Mouse (Mus musculus): Measurements from ENCODE around the gene Zfp366. TPM values are rescaled to one million over a fixed set of nuclear protein-coding genes. Genes with fewer than 3 reads are reported as not detected.
A peak's percentile ranks its signal among the peaks of the same experiment; 100 is the strongest.

Gene Zfp366
- polyA plus RNA-seq, 1 experiment = not detected

DNA sequence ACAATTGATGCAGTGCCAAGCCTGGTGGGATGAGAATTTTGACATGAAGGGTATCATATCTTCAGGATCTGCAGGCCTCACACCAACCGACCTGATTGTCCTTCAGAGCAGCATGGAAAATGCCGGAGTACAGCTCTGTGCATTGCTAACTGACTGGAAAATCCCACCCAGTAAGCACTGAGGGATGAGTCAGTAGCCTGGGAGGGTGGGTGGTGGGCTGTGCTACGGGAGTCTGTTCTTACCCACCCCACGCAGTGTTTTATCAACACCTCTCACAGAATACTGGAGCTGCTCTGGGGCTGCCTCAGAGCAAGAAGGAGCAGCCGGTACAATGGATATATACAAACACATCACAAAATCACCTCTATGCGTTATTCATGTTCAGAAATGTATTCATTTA, 79.9 kb downstream of the Zfp366 start:
- 46% methylated on average over 6 of the region's 6 CpGs for WGBS
- H3K27ac ChIP-seq (ENCODE audit: insufficient read depth, low read depth, low read length) = peak overlapping the region; percentile 70
- no peak for TF ChIP-seq CTCF (IDR thresholded peaks at IDR 0.05; ENCODE audit: insufficient read depth, low read depth, low read length)
- no peak for TF ChIP-seq POLR2A (IDR thresholded peaks at IDR 0.05; ENCODE audit: insufficient read depth, low read depth, low read length)

DNA sequence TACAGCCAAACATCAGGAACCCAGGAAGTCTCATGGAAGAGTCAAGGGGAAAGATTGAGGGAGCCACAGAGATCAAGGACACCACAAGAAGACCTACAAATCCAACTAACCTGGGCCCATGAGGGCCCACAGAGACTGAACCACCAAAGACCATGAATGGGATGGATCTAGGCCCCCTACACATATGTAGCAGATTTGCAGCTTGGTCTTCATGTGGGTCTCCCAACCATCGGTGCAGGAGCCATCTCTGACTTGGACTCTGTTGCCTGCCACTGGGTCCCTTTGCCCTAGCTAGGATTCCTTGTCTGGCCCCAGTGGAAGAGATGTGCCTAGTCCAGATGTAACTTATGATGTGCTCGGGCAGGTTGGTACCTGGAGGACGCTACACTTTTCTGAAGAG, 87.4 kb downstream of the Zfp366 start:
- WGBS = 99% methylated on average over 3 of the region's 3 CpGs

More for the DNA sequence above, 79.9 kb downstream of the Zfp366 start:
- Histone ChIP-seq H3K4me3 (ENCODE audit: insufficient read depth, low read depth, low read length) (no peak overlapping the region), H3K4me1 (ENCODE audit: control insufficient read depth, insufficient read depth, low read length) (peaks cover 3% of the 10 kb centered on the region)

DNA sequence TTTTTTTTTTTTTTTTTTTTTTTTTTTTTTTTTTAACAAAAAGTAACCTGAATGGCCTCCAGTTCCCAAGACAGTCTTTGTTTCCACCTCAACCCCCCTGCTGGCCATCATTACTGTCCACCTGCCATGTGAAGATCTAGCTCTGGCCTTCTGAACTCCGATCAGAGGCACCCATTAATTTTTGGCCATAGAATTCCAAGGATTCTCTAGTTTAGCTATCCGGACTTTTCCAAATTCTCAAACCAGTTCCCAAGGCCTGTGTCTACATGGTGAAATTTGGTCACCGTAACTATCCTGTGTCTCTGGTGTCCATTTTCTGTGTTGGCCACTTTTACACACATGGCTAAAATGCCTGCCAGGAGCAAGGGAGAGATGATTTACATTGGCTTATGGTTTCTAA, 92.9 kb downstream of the Zfp366 start:
- WGBS = 98% methylated on average over 3 of the region's 3 CpGs
- no peak overlapping the region for H3K4me3 ChIP-seq (ENCODE audit: insufficient read depth, low read depth, low read length)
- TF ChIP-seq POLR2A (IDR thresholded peaks at IDR 0.05; ENCODE audit: insufficient read depth, low read depth, low read length) (no peak), CTCF (IDR thresholded peaks at IDR 0.05; ENCODE audit: insufficient read depth, low read depth, low read length) (no peak)
- H3K4me1 ChIP-seq (ENCODE audit: control insufficient read depth, insufficient read depth, low read length) = 0 out of 2 replicates have a peak, but pooled peaks cover 2% of the 10 kb centered on the region
- no peak overlapping the region for H3K27ac ChIP-seq (ENCODE audit: insufficient read depth, low read depth, low read length)

More for the DNA sequence above, 87.4 kb downstream of the Zfp366 start:
- Histone ChIP-seq H3K4me3 (ENCODE audit: insufficient read depth, low read depth, low read length) (no peak overlapping the region), H3K27ac (ENCODE audit: insufficient read depth, low read depth, low read length) (no peak overlapping the region), H3K4me1 (ENCODE audit: control insufficient read depth, insufficient read depth, low read length) (no peaks in the 10 kb centered on the region)
- no peak for TF ChIP-seq POLR2A (IDR thresholded peaks at IDR 0.05; ENCODE audit: insufficient read depth, low read depth, low read length)
- no peak for TF ChIP-seq CTCF (IDR thresholded peaks at IDR 0.05; ENCODE audit: insufficient read depth, low read depth, low read length)

DNA sequence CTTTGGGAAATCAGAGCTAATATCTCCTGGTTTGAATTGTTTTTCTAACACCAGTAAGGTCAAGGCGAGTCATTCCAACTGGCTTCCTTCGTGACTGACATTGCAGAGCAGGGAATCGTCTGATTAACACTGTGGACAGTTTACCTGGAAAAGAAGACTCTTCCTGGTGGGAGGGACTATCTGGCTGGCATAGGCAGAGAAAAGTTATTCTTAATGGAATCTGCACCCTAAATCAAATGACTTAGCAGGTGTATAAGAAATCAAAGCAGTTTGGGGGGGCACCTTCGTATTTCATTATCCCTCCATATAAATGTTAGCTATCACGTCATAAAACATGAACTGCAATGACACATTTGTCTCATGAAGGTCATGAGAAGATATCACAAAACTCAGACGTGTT, 93.9 kb downstream of the Zfp366 start:
- Histone ChIP-seq H3K27ac (ENCODE audit: insufficient read depth, low read depth, low read length) (no peak overlapping the region), H3K4me3 (ENCODE audit: insufficient read depth, low read depth, low read length) (no peak overlapping the region), H3K4me1 (ENCODE audit: control insufficient read depth, insufficient read depth, low read length) (peaks cover 5% of the 10 kb centered on the region)
- TF ChIP-seq POLR2A (IDR thresholded peaks at IDR 0.05; ENCODE audit: insufficient read depth, low read depth, low read length) (no peak), CTCF (IDR thresholded peaks at IDR 0.05; ENCODE audit: insufficient read depth, low read depth, low read length) (no peak)
- WGBS = 95% methylated on average over 6 of the region's 6 CpGs

DNA sequence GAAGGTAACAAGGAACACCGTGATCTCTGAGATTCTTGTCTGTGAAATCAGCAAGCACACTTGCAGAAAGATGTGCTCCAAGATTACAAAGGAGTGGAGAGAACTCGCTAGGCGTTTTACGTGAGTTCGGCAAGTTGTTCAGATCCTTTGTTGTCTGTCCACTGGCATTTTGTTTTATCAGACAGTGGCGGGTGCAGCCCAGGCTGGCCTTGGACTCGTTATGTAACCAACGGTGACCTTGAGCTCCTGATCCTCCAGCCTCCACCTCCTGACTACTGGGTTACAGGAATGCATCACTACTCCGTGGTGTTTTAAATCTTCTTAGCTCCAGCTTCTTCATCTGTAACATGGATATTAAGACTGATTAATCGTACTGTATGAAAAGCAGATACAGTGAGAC, 94.7 kb downstream of the Zfp366 start:
- WGBS = 75% methylated on average over 10 of the region's 10 CpGs

DNA sequence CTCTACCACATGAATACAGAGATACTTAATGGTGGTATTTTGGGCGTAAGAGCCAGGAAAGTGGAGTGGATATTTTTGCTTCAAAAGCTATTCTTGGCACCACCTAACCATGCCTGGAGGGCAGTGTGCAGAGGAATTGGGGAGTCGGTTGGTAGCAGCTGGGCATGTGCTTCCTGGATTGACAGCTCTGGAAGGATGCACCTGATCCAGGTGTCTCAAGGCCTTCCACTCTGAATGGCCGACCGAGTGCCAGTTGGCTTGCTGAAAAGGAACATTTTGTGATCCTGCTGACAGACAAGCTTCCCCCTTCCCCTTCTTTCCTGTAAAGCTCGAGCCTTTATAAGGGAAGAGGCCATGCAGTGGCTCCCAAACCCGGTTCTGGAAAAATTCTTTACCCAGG, 98.3 kb downstream of the Zfp366 start:
- Histone ChIP-seq H3K4me1 (ENCODE audit: control insufficient read depth, insufficient read depth, low read length) (peaks cover 21% of the 10 kb centered on the region), H3K27ac (ENCODE audit: insufficient read depth, low read depth, low read length) (no peak overlapping the region), H3K4me3 (ENCODE audit: insufficient read depth, low read depth, low read length) (no peak overlapping the region)
- TF ChIP-seq CTCF (IDR thresholded peaks at IDR 0.05; ENCODE audit: insufficient read depth, low read depth, low read length) (no peak), POLR2A (IDR thresholded peaks at IDR 0.05; ENCODE audit: insufficient read depth, low read depth, low read length) (no peak)
- WGBS = 60% methylated on average over 6 of the region's 6 CpGs

More for the DNA sequence above, 94.7 kb downstream of the Zfp366 start:
- H3K4me3 ChIP-seq (ENCODE audit: insufficient read depth, low read depth, low read length) = no peak overlapping the region
- H3K4me1 ChIP-seq (ENCODE audit: control insufficient read depth, insufficient read depth, low read length) = peaks cover 10% of the 10 kb centered on the region
- H3K27ac ChIP-seq (ENCODE audit: insufficient read depth, low read depth, low read length) = no peak overlapping the region
- TF ChIP-seq CTCF (IDR thresholded peaks at IDR 0.05; ENCODE audit: insufficient read depth, low read depth, low read length) = no peak
- no peak for TF ChIP-seq POLR2A (IDR thresholded peaks at IDR 0.05; ENCODE audit: insufficient read depth, low read depth, low read length)

DNA sequence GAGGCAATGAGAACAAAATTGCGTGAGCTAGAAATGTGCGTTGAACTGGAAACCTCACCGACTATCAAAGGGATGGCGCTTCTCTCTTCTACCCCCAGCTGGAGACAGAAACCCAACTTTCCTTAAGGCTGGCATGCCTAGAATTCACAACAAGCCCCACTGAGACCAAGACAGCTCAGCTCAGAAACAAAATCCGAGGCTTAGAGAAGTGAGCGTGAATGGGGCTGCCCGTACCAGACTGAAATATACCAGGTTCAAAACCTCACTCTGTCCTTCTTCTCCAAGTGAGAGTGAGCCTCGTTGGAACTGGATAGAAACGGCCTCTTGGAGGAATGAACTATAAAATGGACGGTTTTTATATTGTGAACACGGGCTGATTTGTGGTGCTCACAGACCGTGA, 99.3 kb downstream of the Zfp366 start:
- no peak for TF ChIP-seq POLR2A (IDR thresholded peaks at IDR 0.05; ENCODE audit: insufficient read depth, low read depth, low read length)
- no peak for TF ChIP-seq CTCF (IDR thresholded peaks at IDR 0.05; ENCODE audit: insufficient read depth, low read depth, low read length)
- no peak overlapping the region for H3K4me3 ChIP-seq (ENCODE audit: insufficient read depth, low read depth, low read length)
- peaks cover 21% of the 10 kb centered on the region for H3K4me1 ChIP-seq (ENCODE audit: control insufficient read depth, insufficient read depth, low read length)
- peak overlapping the region; percentile 58 for H3K27ac ChIP-seq (ENCODE audit: insufficient read depth, low read depth, low read length)
- 55% methylated on average over 12 of the region's 12 CpGs for WGBS

DNA sequence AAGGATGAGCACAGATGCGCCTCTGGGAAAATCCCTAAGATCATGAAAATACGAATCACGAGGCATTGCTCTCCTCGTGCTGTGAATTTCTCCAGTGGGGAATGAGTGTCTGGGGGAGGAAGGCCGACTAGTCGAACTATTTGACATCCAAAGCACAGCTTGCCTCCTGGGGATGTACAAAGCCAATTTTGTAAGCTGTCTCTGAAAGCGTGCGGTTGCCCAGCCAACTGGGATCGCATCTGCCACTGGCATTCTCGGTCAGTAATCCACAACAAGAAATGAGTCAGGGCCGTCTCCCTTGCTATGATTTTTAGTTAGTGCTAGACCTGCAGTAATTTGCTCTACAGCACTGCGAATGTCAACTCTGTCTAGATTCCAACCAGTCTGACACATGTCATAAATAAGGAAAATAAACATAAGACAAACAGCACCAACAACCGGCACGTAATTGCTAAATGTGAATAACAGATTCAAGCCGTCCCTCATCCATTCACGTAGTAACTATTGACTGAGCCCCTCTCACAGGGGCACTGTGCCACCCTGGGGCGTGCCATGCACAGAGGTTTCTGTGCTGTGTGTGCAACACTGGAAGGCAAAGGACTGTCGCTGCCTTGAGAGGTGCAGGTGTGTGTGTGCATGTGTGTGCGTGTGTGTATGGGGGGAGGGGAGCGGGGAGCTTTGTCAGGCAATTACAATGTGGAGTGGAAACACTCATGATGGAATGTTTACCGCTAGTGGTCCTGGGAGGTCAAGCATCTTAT, 100.0 kb downstream of the Zfp366 start:
- Histone ChIP-seq H3K4me3 (ENCODE audit: insufficient read depth, low read depth, low read length) (no peak overlapping the region), H3K4me1 (ENCODE audit: control insufficient read depth, insufficient read depth, low read length) (peaks cover 18% of the 10 kb centered on the region), H3K27ac (ENCODE audit: insufficient read depth, low read depth, low read length) (peak overlapping the region; percentile 58)
- WGBS = 37% methylated on average over 21 of the region's 21 CpGs
- TF ChIP-seq POLR2A (IDR thresholded peaks at IDR 0.05; ENCODE audit: insufficient read depth, low read depth, low read length) (no peak), CTCF (IDR thresholded peaks at IDR 0.05; ENCODE audit: insufficient read depth, low read depth, low read length) (no peak)

DNA sequence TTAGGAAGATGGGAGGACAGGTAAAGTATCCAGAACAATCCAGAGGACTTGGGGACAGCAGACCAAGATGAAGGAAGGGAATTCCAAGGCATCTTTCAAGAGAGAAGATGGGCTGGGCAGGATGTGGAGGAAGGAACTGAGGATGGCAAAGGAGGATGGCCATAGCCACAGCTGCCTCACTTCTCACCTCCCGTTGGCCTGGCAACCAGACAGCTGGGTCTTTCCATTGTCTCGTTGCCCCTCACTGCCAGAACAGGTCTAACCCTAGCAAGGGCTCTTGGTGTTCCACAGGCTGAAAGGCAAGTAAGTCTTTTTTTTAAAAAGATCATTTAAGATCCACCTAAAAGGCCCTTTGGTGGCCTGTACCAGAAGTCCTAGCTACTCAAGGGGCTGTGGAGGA, 100.6 kb downstream of the Zfp366 start:
- no peak for TF ChIP-seq CTCF (IDR thresholded peaks at IDR 0.05; ENCODE audit: insufficient read depth, low read depth, low read length)
- no peak for TF ChIP-seq POLR2A (IDR thresholded peaks at IDR 0.05; ENCODE audit: insufficient read depth, low read depth, low read length)
- WGBS = 56% methylated on average over 2 of the region's 2 CpGs
- H3K4me3 ChIP-seq (ENCODE audit: insufficient read depth, low read depth, low read length) = no peak overlapping the region
- peaks cover 18% of the 10 kb centered on the region for H3K4me1 ChIP-seq (ENCODE audit: control insufficient read depth, insufficient read depth, low read length)
- H3K27ac ChIP-seq (ENCODE audit: insufficient read depth, low read depth, low read length) = peak overlapping the region; percentile 58; the same call in 1 of the 2 replicates

Measured in olfactory bulb, adult 2 months (tissue).